Mouse (Mus musculus) kidney, adult 2 months (tissue): ENCODE results near the gene Srpk2.

Experiments used
- CTCF ChIP-seq: fragments of 200-500 bp; conservative IDR thresholded peaks from 2 replicates; pipeline ENCODE4 v1.5.1; 2011; ENCODE audit warnings: low read depth, mild to moderate bottlenecking, control low read depth, low read length, moderate library complexity, mixed read lengths; ENCODE audit not compliant: insufficient read depth, insufficient read length
- POLR2A ChIP-seq: fragments of 200-500 bp; IDR thresholded peaks from one replicate; pipeline ENCODE4 v1.6.1; 2011; ENCODE audit warnings: low read depth, low read length, control low read depth

DNA sequence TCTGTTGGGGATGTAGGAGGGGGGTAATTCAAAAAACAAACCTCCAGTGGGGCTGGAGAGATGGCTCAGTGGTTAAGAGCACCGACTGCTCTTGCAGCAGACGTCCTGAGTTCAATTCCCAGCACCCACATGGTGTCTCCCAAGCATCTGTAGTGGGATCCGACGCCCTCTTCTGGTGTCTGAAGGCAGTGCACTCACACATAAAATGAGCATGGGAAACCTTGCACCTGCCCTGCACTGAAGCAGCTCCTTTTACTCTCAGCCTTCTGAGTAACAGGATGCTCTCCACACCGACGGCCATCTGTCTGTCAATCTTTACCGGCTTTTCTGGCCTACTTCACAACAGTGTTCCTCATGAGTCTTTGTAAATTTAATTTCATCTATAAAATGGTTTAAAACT is 65.8 kb downstream of the Srpk2 start:
- TF ChIP-seq POLR2A (no peak), CTCF (no peak)
